Mouse (Mus musculus) hindbrain, postnatal 0 days (tissue): ENCODE data around the gene Ttc21a. TPM values are rescaled to one million over a fixed set of nuclear protein-coding genes. Genes with fewer than 3 reads are reported as not detected.

Experiments
- ATAC-seq: fragments of 200-750 bp; cut with Nextera tagmentation; 2 replicates; pipeline ENCODE4 v1.8.0; 2017; ENCODE audit warnings: mild to moderate bottlenecking, moderate TSS enrichment, moderate library complexity
- DNase-seq: peaks from one replicate; pipeline ENCODE4 v3.0.0-alpha.2; 2015; ENCODE audit warnings: low spot score
- H3K27ac ChIP-seq: fragments of 300-500 bp; sonication (generic); 2 replicates; pipeline ENCODE4 v1.5.1; 2014; ENCODE audit warnings: mild to moderate bottlenecking
- H3K27me3 ChIP-seq: fragments of 300-500 bp; sonication (generic); 2 replicates; pipeline ENCODE4 v1.6.1; 2014; ENCODE audit warnings: low read length, mixed read lengths; ENCODE audit not compliant: insufficient read depth
- H3K36me3 ChIP-seq: fragments of 300-500 bp; sonication (generic); 2 replicates; pipeline ENCODE4 v1.6.1; 2014; ENCODE audit warnings: low read length, mixed read lengths; ENCODE audit not compliant: insufficient read depth
- H3K4me1 ChIP-seq: fragments of 300-500 bp; sonication (generic); 2 replicates; pipeline ENCODE4 v1.6.1; 2014; ENCODE audit warnings: antibody characterized with exemption, low read length, mixed read lengths; ENCODE audit not compliant: insufficient read depth
- H3K4me2 ChIP-seq: fragments of 300-500 bp; sonication (generic); 2 replicates; pipeline ENCODE4 v1.6.1; 2014; ENCODE audit warnings: low read depth, mild to moderate bottlenecking, low read length, moderate library complexity, mixed read lengths
- H3K4me3 ChIP-seq: fragments of 300-500 bp; sonication (generic); 2 replicates; pipeline ENCODE4 v1.5.1; 2014; ENCODE audit warnings: low read length
- H3K9ac ChIP-seq: fragments of 300-500 bp; sonication (generic); replicated peaks from 2 replicates; pipeline ENCODE4 v1.6.1; 2014; ENCODE audit warnings: mild to moderate bottlenecking, low read length, moderate library complexity, mixed read lengths
- H3K9me3 ChIP-seq: fragments of 300-500 bp; sonication (generic); 2 replicates; pipeline ENCODE4 v1.6.1; 2016; ENCODE audit warnings: low read length, mixed read lengths
- CTCF ChIP-seq: IDR thresholded peaks from 2 replicates; pipeline ENCODE4 v1.5.1; 2016; ENCODE audit warnings: antibody characterized with exemption, control low read depth, low read depth
- WGBS: fragments of 180-500 bp; shearing (Covaris S2); extraction: QIAGEN DNeasy Blood & Tissue Kit; methylation state at CpG from one replicate; pipeline ENCODE4 v1.1.7; 2014; 5-methylcytosine and 5-hydroxymethylcytosine counted together
- polyA plus RNA-seq: library from polyadenylated mRNA; unstranded; fragments of >200 nt; fragmentation: Nextera tagmentation; extraction: Ambion mirVana; gene quantifications from 2 replicates; pipeline ENCODE4 v1.2.1, GENCODE M21; 2015
- total RNA-seq: library from RNA; depleted of rRNA; stranded (reverse); fragments of >200 nt; gene quantifications from 2 replicates; pipeline ENCODE4 v1.2.3, GENCODE M21; 2014

The Ttc21a gene
- total and polyA plus RNA-seq, 2 experiments from 2014 or later: 0.90 to 4.9 TPM

GRCm38 (mm10) chr9:119938496-119938895 lies 1.1 kb downstream of the Ttc21a start:
- no peaks in the 10 kb centered on the region for H3K9me3 ChIP-seq
- ATAC-seq (no peak), DNase-seq (no peak)
- peaks cover 5% of the 10 kb centered on the region; the same call in 1 of the 2 replicates for H3K4me1 ChIP-seq
- H3K9ac ChIP-seq: no peak overlapping the region
- H3K36me3 ChIP-seq: no peaks in the 10 kb centered on the region
- H3K27ac ChIP-seq: no peak overlapping the region
- no peak overlapping the region for H3K4me2 ChIP-seq
- 79% methylated on average over 4 of the region's 4 CpGs for WGBS
- H3K27me3 ChIP-seq: no peaks in the 10 kb centered on the region
- no peak for TF ChIP-seq CTCF
- H3K4me3 ChIP-seq: no peak overlapping the region

- 82% methylated on average over 10 of the region's 10 CpGs for WGBS
- Histone ChIP-seq H3K36me3 (no peaks in the 10 kb centered on the region), H3K27me3 (no peaks in the 10 kb centered on the region), H3K4me3 (no peak overlapping the region), H3K9ac (no peak overlapping the region), H3K4me1 (peaks cover 5% of the 10 kb centered on the region; the same call in 1 of the 2 replicates), H3K4me2 (no peak overlapping the region), H3K27ac (no peak overlapping the region), H3K9me3 (no peaks in the 10 kb centered on the region)
- no peak for DNase-seq
- no peak for TF ChIP-seq CTCF
- ATAC-seq: no peak
Observed at GRCm38 (mm10) chr9:119939646-119940045, 2.2 kb downstream of the Ttc21a start.

- H3K36me3 ChIP-seq: no peaks in the 10 kb centered on the region
- no peak for ATAC-seq
- no peaks in the 10 kb centered on the region for H3K27me3 ChIP-seq
- H3K9ac ChIP-seq: no peak overlapping the region
- no peak overlapping the region for H3K4me3 ChIP-seq
- WGBS: 67% methylated on average over 5 of the region's 5 CpGs
- peaks cover 3% of the 10 kb centered on the region; the same call in 1 of the 2 replicates for H3K4me1 ChIP-seq
- no peaks in the 10 kb centered on the region for H3K9me3 ChIP-seq
- no peak overlapping the region for H3K27ac ChIP-seq
- no peak overlapping the region for H3K4me2 ChIP-seq
- TF ChIP-seq CTCF: no peak
- DNase-seq: no peak
Observed at GRCm38 (mm10) chr9:119941407-119941806, 4.0 kb downstream of the Ttc21a start.

GRCm38 (mm10) chr9:119941861-119942260 lies 4.5 kb downstream of the Ttc21a start:
- Histone ChIP-seq H3K9me3 (no peaks in the 10 kb centered on the region), H3K4me1 (no peaks in the 10 kb centered on the region), H3K27ac (no peak overlapping the region), H3K27me3 (no peaks in the 10 kb centered on the region), H3K36me3 (no peaks in the 10 kb centered on the region), H3K4me3 (no peak overlapping the region), H3K4me2 (no peak overlapping the region), H3K9ac (no peak overlapping the region)
- TF ChIP-seq CTCF: no peak
- ATAC-seq (no peak), DNase-seq (peak; percentile 37)
- 74% methylated on average over 14 of the region's 14 CpGs for WGBS

- H3K9me3 ChIP-seq: no peaks in the 10 kb centered on the region
- no peak overlapping the region for H3K4me2 ChIP-seq
- 65% methylated on average over 1 of the region's 1 CpGs for WGBS
- H3K4me3 ChIP-seq: no peak overlapping the region
- no peak overlapping the region for H3K27ac ChIP-seq
- H3K4me1 ChIP-seq: no peaks in the 10 kb centered on the region
- no peak for DNase-seq
- TF ChIP-seq CTCF: no peak
- ATAC-seq: no peak
- H3K36me3 ChIP-seq: no peaks in the 10 kb centered on the region
- H3K9ac ChIP-seq: no peak overlapping the region
- no peaks in the 10 kb centered on the region for H3K27me3 ChIP-seq
Observed at GRCm38 (mm10) chr9:119943326-119943725, 5.9 kb downstream of the Ttc21a start.

GRCm38 (mm10) chr9:119945173-119945900 lies 7.9 kb downstream of the Ttc21a start:
- Histone ChIP-seq H3K9me3 (no peaks in the 10 kb centered on the region), H3K36me3 (no peaks in the 10 kb centered on the region), H3K4me2 (no peak overlapping the region), H3K4me3 (no peak overlapping the region), H3K27me3 (no peaks in the 10 kb centered on the region), H3K9ac (no peak overlapping the region), H3K4me1 (no peaks in the 10 kb centered on the region), H3K27ac (no peak overlapping the region)
- TF ChIP-seq CTCF: peak; percentile 58
- WGBS: 73% methylated on average over 12 of the region's 12 CpGs
- DNase-seq (no peak), ATAC-seq (no peak)

- no peaks in the 10 kb centered on the region for H3K36me3 ChIP-seq
- TF ChIP-seq CTCF: no peak
- no peak for ATAC-seq
Observed at GRCm38 (mm10) chr9:119948804-119949203, 11.4 kb downstream of the Ttc21a start.

More at GRCm38 (mm10) chr9:119948804-119949203, 11.4 kb downstream of the Ttc21a start:
- H3K4me3 ChIP-seq: no peak overlapping the region
- no peaks in the 10 kb centered on the region for H3K27me3 ChIP-seq
- no peaks in the 10 kb centered on the region for H3K9me3 ChIP-seq
- no peaks in the 10 kb centered on the region for H3K4me1 ChIP-seq
- no peak overlapping the region for H3K4me2 ChIP-seq
- H3K27ac ChIP-seq: no peak overlapping the region
- WGBS: 49% methylated on average over 3 of the region's 3 CpGs
- H3K9ac ChIP-seq: no peak overlapping the region
- no peak for DNase-seq
